Mouse (Mus musculus) heart, embryonic 12.5 days (tissue): Measurements from ENCODE around the gene Vmn1r10. TPM values are rescaled to one million over a fixed set of nuclear protein-coding genes. Genes with fewer than 3 reads are reported as not detected.

Source experiments
- ATAC-seq: fragments of 200-750 bp; cut with Nextera tagmentation; 2 replicates; pipeline ENCODE4 v1.8.0; 2017; ENCODE audit warnings: moderate TSS enrichment, moderate library complexity; ENCODE audit not compliant: insufficient number of reproducible peaks, low FRiP score
- H3K27ac ChIP-seq: fragments of 300-500 bp; sonication (generic); 2 replicates; pipeline ENCODE4 v1.5.1; 2016; ENCODE audit warnings: mild to moderate bottlenecking, moderate library complexity; ENCODE audit not compliant: poor library complexity, severe bottlenecking
- H3K27me3 ChIP-seq: fragments of 300-500 bp; sonication (generic); replicated peaks from 2 replicates; pipeline ENCODE4 v1.6.1; 2016; ENCODE audit warnings: mild to moderate bottlenecking, moderate library complexity
- H3K36me3 ChIP-seq: fragments of 300-500 bp; sonication (generic); 2 replicates; pipeline ENCODE4 v1.6.1; 2016; ENCODE audit warnings: mild to moderate bottlenecking, moderate library complexity
- H3K4me1 ChIP-seq: fragments of 300-500 bp; sonication (generic); replicated peaks from 2 replicates; pipeline ENCODE4 v1.6.1; 2016; ENCODE audit warnings: mild to moderate bottlenecking
- H3K4me2 ChIP-seq: fragments of 300-500 bp; sonication (generic); 2 replicates; pipeline ENCODE4 v1.6.1; 2016; ENCODE audit warnings: mild to moderate bottlenecking, moderate library complexity
- H3K4me3 ChIP-seq: fragments of 300-500 bp; sonication (generic); 2 replicates; pipeline ENCODE4 v1.5.1; 2016; ENCODE audit warnings: mild to moderate bottlenecking
- H3K9ac ChIP-seq: fragments of 300-500 bp; sonication (generic); 2 replicates; pipeline ENCODE4 v1.6.1; 2016; ENCODE audit warnings: mild to moderate bottlenecking, moderate library complexity
- H3K9me3 ChIP-seq: fragments of 300-500 bp; sonication (generic); replicated peaks from 2 replicates; pipeline ENCODE4 v1.6.1; 2016; ENCODE audit warnings: mild to moderate bottlenecking, moderate library complexity
- WGBS: fragments of 180-500 bp; shearing (Covaris S2); methylation state at CpG from one replicate; pipeline ENCODE4 v1.1.7; 2016; 5-methylcytosine and 5-hydroxymethylcytosine counted together
- polyA plus RNA-seq: library from polyadenylated mRNA; unstranded; fragments of >200 nt; fragmentation: Nextera tagmentation; extraction: Ambion mirVana; gene quantifications from 2 replicates; pipeline ENCODE4 v1.2.1, GENCODE M21; 2016

Gene Vmn1r10
- not detected in 2 replicates for polyA plus RNA-seq

GRCm38 (mm10) chr6:57109154-57109553 is at the start of gene Vmn1r10:
Gene Vmn1r10 (plus strand): TSS chr6:57109454.
- no peaks in the 10 kb centered on the region for H3K4me1 ChIP-seq
- H3K27ac ChIP-seq, result no peak within 1 kb of the TSS
- no peaks in the 10 kb centered on the region for H3K9me3 ChIP-seq
- no peak for ATAC-seq
- H3K27me3 ChIP-seq, result no peaks in the 10 kb centered on the region
- no peak within 1 kb of the TSS for H3K9ac ChIP-seq
- WGBS, result 73% methylated on average over 3 of the region's 3 CpGs
- no peak within 1 kb of the TSS for H3K4me3 ChIP-seq
- no peaks in the 10 kb centered on the region for H3K36me3 ChIP-seq
- H3K4me2 ChIP-seq, result no peak within 1 kb of the TSS

- Histone ChIP-seq H3K4me2 (no peak overlapping the region), H3K4me1 (no peaks in the 10 kb centered on the region), H3K9me3 (no peaks in the 10 kb centered on the region), H3K36me3 (no peaks in the 10 kb centered on the region), H3K4me3 (no peak overlapping the region), H3K27me3 (no peaks in the 10 kb centered on the region), H3K27ac (no peak overlapping the region), H3K9ac (no peak overlapping the region)
- ATAC-seq, result no peak
Observed at GRCm38 (mm10) chr6:57063730-57064129, 45.5 kb upstream of the Vmn1r10 start.

- no peak within 1 kb of the TSS for H3K4me3 ChIP-seq
- ATAC-seq, result no peak
- H3K27ac ChIP-seq, result no peak within 1 kb of the TSS
- no peaks in the 10 kb centered on the region for H3K4me1 ChIP-seq
- H3K9ac ChIP-seq, result no peak within 1 kb of the TSS
- no peaks in the 10 kb centered on the region for H3K36me3 ChIP-seq
- H3K4me2 ChIP-seq, result no peak within 1 kb of the TSS
- no peaks in the 10 kb centered on the region for H3K27me3 ChIP-seq
- WGBS, result 74% methylated on average over 2 of the region's 2 CpGs
- H3K9me3 ChIP-seq, result no peaks in the 10 kb centered on the region
Observed at GRCm38 (mm10) chr6:57066487-57066886, 42.8 kb upstream of the Vmn1r10 start, which contains the start of gene Vmn1r9. Gene Vmn1r9 (plus strand): TSS chr6:57066787.

- H3K4me3 ChIP-seq, result no peak overlapping the region
- H3K9me3 ChIP-seq, result no peaks in the 10 kb centered on the region
- H3K4me2 ChIP-seq, result no peak overlapping the region
- no peak for ATAC-seq
- no peak overlapping the region for H3K27ac ChIP-seq
- 63% methylated on average over 1 of the region's 1 CpGs for WGBS
- H3K27me3 ChIP-seq, result no peaks in the 10 kb centered on the region
- H3K36me3 ChIP-seq, result no peaks in the 10 kb centered on the region
- H3K4me1 ChIP-seq, result no peaks in the 10 kb centered on the region
- no peak overlapping the region for H3K9ac ChIP-seq
Observed at GRCm38 (mm10) chr6:57106358-57106757, 2.9 kb upstream of the Vmn1r10 start.

DNA sequence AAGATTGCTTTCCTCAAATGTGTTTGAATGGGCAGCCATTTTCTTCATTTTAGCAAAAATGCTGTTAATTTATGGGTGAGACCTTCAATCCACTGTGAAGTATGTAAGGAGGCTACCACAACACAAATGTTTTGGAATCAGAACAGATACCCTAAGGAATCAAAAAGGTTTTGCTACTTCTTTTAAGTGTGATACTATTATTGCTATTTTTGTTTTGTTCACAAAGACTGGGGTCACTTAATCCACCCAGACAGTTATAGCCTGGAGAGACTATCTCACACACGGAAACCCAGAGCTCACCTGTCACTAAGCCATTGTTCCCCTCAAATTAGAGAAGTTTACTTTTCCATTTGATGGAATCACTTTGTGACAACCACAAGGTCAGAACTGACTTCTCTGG is 23.9 kb downstream of the Vmn1r10 start, which contains the start of gene Vmn1r11:
Vmn1r11 (plus strand) TSS at position 301 of the 400 bp plus-strand sequence.
- no peaks in the 10 kb centered on the region for H3K27me3 ChIP-seq
- no peak within 1 kb of the TSS for H3K4me2 ChIP-seq
- H3K9ac ChIP-seq, result no peak within 1 kb of the TSS
- H3K9me3 ChIP-seq, result no peaks in the 10 kb centered on the region
- H3K4me1 ChIP-seq, result no peaks in the 10 kb centered on the region
- WGBS, result 51% methylated on average over 1 of the region's 1 CpGs
- H3K36me3 ChIP-seq, result no peaks in the 10 kb centered on the region
- no peak within 1 kb of the TSS for H3K4me3 ChIP-seq
- ATAC-seq, result no peak
- H3K27ac ChIP-seq, result no peak within 1 kb of the TSS

DNA sequence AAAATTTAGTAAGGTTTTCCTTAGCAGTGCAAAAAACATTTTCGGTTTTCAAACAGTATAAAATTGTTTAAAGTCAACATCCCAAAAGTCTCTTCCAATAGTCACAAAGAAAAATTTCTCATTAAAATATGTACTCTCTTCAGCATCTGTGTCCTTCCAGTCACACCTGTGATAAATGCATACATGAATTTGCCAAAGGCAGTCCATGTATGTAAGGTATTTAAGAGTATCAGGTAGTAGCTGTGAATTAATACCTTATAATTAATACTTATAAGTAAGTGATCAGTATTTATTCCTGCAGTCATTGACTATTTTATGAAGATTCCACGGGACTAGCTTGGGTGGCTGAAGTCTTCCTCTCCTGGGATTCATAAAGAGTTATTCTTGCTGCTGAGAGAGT is 47.4 kb downstream of the Vmn1r10 start, which contains the start of gene Vmn1r12:
Vmn1r12 (plus strand) TSS at position 301 of the 400 bp plus-strand sequence.
- no peak for ATAC-seq
- H3K4me2 ChIP-seq, result no peak within 1 kb of the TSS
- no peaks in the 10 kb centered on the region for H3K36me3 ChIP-seq
- no peaks in the 10 kb centered on the region for H3K27me3 ChIP-seq
- no peaks in the 10 kb centered on the region for H3K9me3 ChIP-seq
- H3K4me1 ChIP-seq, result no peaks in the 10 kb centered on the region
- no peak within 1 kb of the TSS for H3K27ac ChIP-seq
- WGBS, result 71% methylated on average over 2 of the region's 2 CpGs
- no peak within 1 kb of the TSS for H3K9ac ChIP-seq
- H3K4me3 ChIP-seq, result no peak within 1 kb of the TSS

Other genes with a start within 250 kb of the Vmn1r10 start
- gene Nt5c3, start 185.5 kb upstream of the Vmn1r10 start, polyA plus RNA-seq, result 74.8 and 77.4 TPM in 2 replicates
- gene Vmn1r4, start 185.4 kb upstream of the Vmn1r10 start, polyA plus RNA-seq, result 0.10 and 0.12 TPM in 2 replicates
- gene Vmn1r5, start 139.2 kb upstream of the Vmn1r10 start, polyA plus RNA-seq, result not detected in 2 replicates
- gene Vmn1r6, start 112.2 kb upstream of the Vmn1r10 start, polyA plus RNA-seq, result not detected in 2 replicates
- gene Vmn1r7, start 84.1 kb upstream of the Vmn1r10 start, polyA plus RNA-seq, result not detected in 2 replicates
- gene Vmn1r8, start 77.2 kb upstream of the Vmn1r10 start, polyA plus RNA-seq, result not detected in 2 replicates
- not detected in 2 replicates for gene Vmn1r9, start 42.7 kb upstream of the Vmn1r10 start, polyA plus RNA-seq
- not detected in 2 replicates for gene Vmn1r11, start 24.0 kb downstream of the Vmn1r10 start, polyA plus RNA-seq
- not detected in 2 replicates for gene Vmn1r12, start 47.5 kb downstream of the Vmn1r10 start, polyA plus RNA-seq
- not detected in 2 replicates for gene Vmn1r13, start 93.8 kb downstream of the Vmn1r10 start, polyA plus RNA-seq
- not detected in 2 replicates for gene Vmn1r14, start 122.2 kb downstream of the Vmn1r10 start, polyA plus RNA-seq
- gene Vmn1r15, start 148.5 kb downstream of the Vmn1r10 start, polyA plus RNA-seq, result not detected in 2 replicates
- gene Vmn1r16, start 220.0 kb downstream of the Vmn1r10 start, polyA plus RNA-seq, result not detected in 2 replicates